Mouse (Mus musculus): ENCODE results near the gene Ctsl. TPM values are rescaled to one million over a fixed set of nuclear protein-coding genes. Genes with fewer than 3 reads are reported as not detected.
A peak's percentile ranks its signal among the peaks of the same experiment; 100 is the strongest.

Gene Ctsl
- polyA plus RNA-seq, 1 experiment: 17.4 TPM

DNA sequence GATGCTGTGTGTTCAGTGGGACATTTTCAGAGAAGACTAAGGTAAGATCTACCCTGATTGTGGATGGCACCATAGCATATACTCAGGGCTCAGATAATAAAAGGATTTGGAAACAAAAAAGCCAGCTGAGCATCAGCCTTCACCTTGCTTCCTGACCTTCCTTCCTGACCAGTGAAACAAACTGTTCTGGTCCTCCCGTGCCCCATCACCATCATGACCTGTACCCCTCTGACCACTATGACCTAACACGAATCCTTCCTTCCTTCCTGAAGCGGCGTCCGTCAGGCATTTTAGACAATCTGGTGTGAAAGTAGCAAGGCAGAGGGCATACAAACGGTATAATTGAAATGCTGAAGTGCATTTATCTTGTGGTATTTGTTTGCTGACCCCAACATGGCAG lies 8.6 kb downstream of the Ctsl start:
- H3K4me1 ChIP-seq (ENCODE audit: control insufficient read depth, insufficient read depth, insufficient read length, low read length): no peaks in the 10 kb centered on the region
- H3K4me3 ChIP-seq (ENCODE audit: low read depth, low read length): no peak overlapping the region
- TF ChIP-seq CTCF (IDR thresholded peaks at IDR 0.05; ENCODE audit: extremely low read depth, insufficient read length, insufficient replicate concordance, low read depth, low read length) (no peak), POLR2A (IDR thresholded peaks at IDR 0.05; ENCODE audit: low read depth, low read length) (no peak)
- H3K27ac ChIP-seq (ENCODE audit: insufficient read depth, low read depth, low read length): no peak overlapping the region
- no peaks in the 10 kb centered on the region for H3K27me3 ChIP-seq (ENCODE audit: control insufficient read depth, insufficient read depth, low read length)
- 87% methylated on average over 6 of the region's 6 CpGs for WGBS
- peaks cover 4% of the 10 kb centered on the region for H3K36me3 ChIP-seq (ENCODE audit: control insufficient read depth, insufficient read depth, low read length)

DNA sequence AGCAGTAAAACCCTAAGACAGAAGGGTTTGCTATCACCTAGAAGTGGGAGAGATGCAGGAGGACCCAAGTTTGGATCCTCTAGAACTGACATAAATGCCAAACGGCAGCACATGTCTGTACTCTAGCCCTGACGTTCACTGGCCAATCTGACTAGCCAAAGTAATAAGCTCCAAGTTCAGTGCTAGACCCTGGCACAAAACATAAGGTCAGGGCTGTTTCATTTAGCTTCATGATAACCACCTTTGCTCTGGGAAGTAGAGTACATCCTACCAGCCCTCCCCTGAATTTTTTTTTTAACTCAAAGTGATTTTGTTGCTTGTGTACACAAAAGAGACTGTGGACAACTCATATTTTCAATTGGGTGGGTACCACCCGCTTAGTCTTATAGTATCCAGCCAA lies 9.7 kb downstream of the Ctsl start:
- no peak overlapping the region for H3K4me3 ChIP-seq (ENCODE audit: low read depth, low read length)
- TF ChIP-seq POLR2A (IDR thresholded peaks at IDR 0.05; ENCODE audit: low read depth, low read length) (no peak), CTCF (IDR thresholded peaks at IDR 0.05; ENCODE audit: extremely low read depth, insufficient read length, insufficient replicate concordance, low read depth, low read length) (no peak)
- no peaks in the 10 kb centered on the region; the same call in none of the 2 replicates for H3K36me3 ChIP-seq (ENCODE audit: control insufficient read depth, insufficient read depth, low read length)
- H3K27ac ChIP-seq (ENCODE audit: insufficient read depth, low read depth, low read length): no peak overlapping the region
- 91% methylated on average over 3 of the region's 3 CpGs for WGBS
- H3K27me3 ChIP-seq (ENCODE audit: control insufficient read depth, insufficient read depth, low read length): no peaks in the 10 kb centered on the region
- no peaks in the 10 kb centered on the region for H3K4me1 ChIP-seq (ENCODE audit: control insufficient read depth, insufficient read depth, insufficient read length, low read length)

DNA sequence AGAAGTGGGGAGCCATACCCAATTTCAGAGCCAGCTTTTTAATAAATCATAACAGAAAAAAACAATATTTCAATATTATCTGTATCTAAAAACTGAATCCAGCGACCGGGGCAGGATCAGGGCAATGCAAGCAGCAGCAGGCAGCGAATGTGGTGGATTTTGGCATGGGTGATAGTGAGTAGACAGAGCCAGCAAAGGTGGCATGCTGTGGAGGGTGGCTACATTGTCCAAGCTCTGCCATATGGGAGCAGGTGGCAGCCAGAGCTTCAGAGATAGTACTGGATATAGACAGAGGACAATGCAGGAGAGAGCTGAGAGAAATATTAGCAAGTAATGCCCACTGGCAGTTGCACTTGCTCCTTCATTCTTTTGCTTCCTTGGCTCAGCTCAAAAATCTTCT lies 11.0 kb downstream of the Ctsl start:
- TF ChIP-seq CTCF (IDR thresholded peaks at IDR 0.05; ENCODE audit: extremely low read depth, insufficient read length, insufficient replicate concordance, low read depth, low read length) (no peak), POLR2A (IDR thresholded peaks at IDR 0.05; ENCODE audit: low read depth, low read length) (no peak)
- 87% methylated on average over 3 of the region's 3 CpGs for WGBS
- Histone ChIP-seq H3K4me1 (ENCODE audit: control insufficient read depth, insufficient read depth, insufficient read length, low read length) (no peaks in the 10 kb centered on the region), H3K36me3 (ENCODE audit: control insufficient read depth, insufficient read depth, low read length) (no peaks in the 10 kb centered on the region; the same call in 1 of the 2 replicates), H3K27me3 (ENCODE audit: control insufficient read depth, insufficient read depth, low read length) (no peaks in the 10 kb centered on the region), H3K27ac (ENCODE audit: insufficient read depth, low read depth, low read length) (no peak overlapping the region), H3K4me3 (ENCODE audit: low read depth, low read length) (no peak overlapping the region)

DNA sequence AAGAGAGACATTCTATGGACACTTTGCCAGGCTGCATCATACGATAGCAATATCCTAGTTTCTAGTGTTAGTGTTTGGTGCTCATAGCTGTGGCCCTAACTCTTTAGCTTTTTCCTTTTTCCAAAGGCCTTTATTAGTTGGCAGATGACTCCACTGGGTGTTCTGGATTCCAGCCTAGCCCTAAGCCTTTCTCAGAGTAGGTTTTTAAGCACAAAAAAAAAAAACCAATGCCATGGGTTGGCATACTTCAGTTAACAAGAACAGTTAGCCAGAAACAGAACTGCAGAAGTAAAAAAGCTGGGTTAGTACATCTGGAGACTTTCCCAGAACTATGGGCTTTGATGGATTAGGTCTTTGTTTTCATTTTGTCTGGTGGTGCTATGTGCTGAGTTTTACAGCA lies 12.2 kb downstream of the Ctsl start:
- 86% methylated on average over 1 of the region's 1 CpGs for WGBS
- TF ChIP-seq CTCF (IDR thresholded peaks at IDR 0.05; ENCODE audit: extremely low read depth, insufficient read length, insufficient replicate concordance, low read depth, low read length) (no peak), POLR2A (IDR thresholded peaks at IDR 0.05; ENCODE audit: low read depth, low read length) (no peak)
- Histone ChIP-seq H3K27me3 (ENCODE audit: control insufficient read depth, insufficient read depth, low read length) (no peaks in the 10 kb centered on the region), H3K4me3 (ENCODE audit: low read depth, low read length) (no peak overlapping the region), H3K27ac (ENCODE audit: insufficient read depth, low read depth, low read length) (no peak overlapping the region), H3K36me3 (ENCODE audit: control insufficient read depth, insufficient read depth, low read length) (no peaks in the 10 kb centered on the region; the same call in 1 of the 2 replicates), H3K4me1 (ENCODE audit: control insufficient read depth, insufficient read depth, insufficient read length, low read length) (no peaks in the 10 kb centered on the region)

DNA sequence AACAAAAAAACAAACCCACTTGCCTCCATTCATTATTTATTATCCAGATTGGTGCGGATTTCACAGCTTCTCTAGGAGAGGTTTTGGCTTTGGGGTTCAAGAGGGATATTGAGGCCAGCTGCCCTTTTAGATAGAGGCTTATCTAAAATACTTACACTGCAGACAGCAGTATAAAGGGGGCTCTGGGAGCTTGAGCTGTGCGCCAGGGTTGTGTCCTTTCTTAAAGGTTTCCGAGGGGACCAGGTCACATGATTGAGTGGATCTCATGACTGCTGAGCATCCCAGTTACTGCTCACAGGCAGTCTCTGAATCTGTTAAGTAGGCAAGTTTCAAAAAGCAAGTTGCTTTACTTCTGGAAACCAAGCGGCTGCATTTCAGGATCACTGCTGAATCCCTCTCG lies 13.3 kb downstream of the Ctsl start:
- no peak overlapping the region for H3K4me3 ChIP-seq (ENCODE audit: low read depth, low read length)
- no peaks in the 10 kb centered on the region for H3K4me1 ChIP-seq (ENCODE audit: control insufficient read depth, insufficient read depth, insufficient read length, low read length)
- no peak overlapping the region for H3K27ac ChIP-seq (ENCODE audit: insufficient read depth, low read depth, low read length)
- no peaks in the 10 kb centered on the region for H3K27me3 ChIP-seq (ENCODE audit: control insufficient read depth, insufficient read depth, low read length)
- TF ChIP-seq POLR2A (IDR thresholded peaks at IDR 0.05; ENCODE audit: low read depth, low read length): no peak
- TF ChIP-seq CTCF (IDR thresholded peaks at IDR 0.05; ENCODE audit: extremely low read depth, insufficient read length, insufficient replicate concordance, low read depth, low read length): no peak
- no peaks in the 10 kb centered on the region for H3K36me3 ChIP-seq (ENCODE audit: control insufficient read depth, insufficient read depth, low read length)
- 78% methylated on average over 5 of the region's 5 CpGs for WGBS

DNA sequence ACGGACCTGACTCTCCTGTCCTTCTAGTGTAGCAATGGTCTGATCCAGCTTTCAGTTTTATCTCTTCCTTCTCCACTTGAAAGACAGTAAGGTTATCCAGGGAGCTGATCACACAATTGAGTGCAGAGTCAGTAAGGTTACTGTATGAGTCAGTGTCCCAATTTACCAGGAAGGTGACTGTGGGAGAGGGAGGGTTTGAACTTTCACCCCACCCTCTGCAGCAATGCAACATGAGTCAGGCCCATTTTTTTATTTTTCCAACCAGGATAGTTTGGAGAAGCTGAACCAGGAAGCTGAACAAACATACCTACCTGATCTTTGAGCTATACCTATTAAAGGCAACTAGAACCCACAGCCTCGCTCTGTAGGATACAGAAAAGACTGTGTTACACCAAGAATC lies 21.2 kb downstream of the Ctsl start:
- 31% methylated on average over 2 of the region's 2 CpGs for WGBS
- Histone ChIP-seq H3K27ac (ENCODE audit: insufficient read depth, low read depth, low read length) (peak overlapping the region; percentile 79), H3K4me3 (ENCODE audit: low read depth, low read length) (no peak overlapping the region), H3K27me3 (ENCODE audit: control insufficient read depth, insufficient read depth, low read length) (no peaks in the 10 kb centered on the region), H3K4me1 (ENCODE audit: control insufficient read depth, insufficient read depth, insufficient read length, low read length) (peaks cover 8% of the 10 kb centered on the region; the same call in 1 of the 2 replicates), H3K36me3 (ENCODE audit: control insufficient read depth, insufficient read depth, low read length) (no peaks in the 10 kb centered on the region)
- TF ChIP-seq CTCF (IDR thresholded peaks at IDR 0.05; ENCODE audit: extremely low read depth, insufficient read length, insufficient replicate concordance, low read depth, low read length): no peak
- no peak for TF ChIP-seq POLR2A (IDR thresholded peaks at IDR 0.05; ENCODE audit: low read depth, low read length)

DNA sequence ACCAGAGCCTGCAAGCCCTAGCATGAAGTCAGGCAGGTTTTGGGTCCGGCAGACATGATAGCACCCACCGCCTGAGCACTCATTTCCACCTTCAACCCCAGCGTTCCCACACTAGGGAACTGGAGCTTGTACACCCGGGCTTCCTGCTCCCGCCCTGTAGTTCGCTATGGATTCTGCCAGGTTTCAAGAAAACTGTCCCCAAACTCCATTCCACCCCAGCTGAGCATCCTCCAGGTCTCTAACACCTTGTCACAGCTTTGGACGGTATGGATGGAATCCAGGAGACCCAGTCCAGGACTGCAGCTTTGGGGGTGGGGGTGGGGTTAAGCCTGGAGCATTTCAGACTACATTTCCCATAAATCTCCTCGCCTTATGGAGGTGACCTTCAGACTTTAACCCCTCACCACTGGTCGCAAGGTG lies 26.6 kb downstream of the Ctsl start:
- 3% methylated on average over 9 of the region's 9 CpGs for WGBS
- no peaks in the 10 kb centered on the region for H3K27me3 ChIP-seq (ENCODE audit: control insufficient read depth, insufficient read depth, low read length)
- peak overlapping the region; percentile 43; the same call in 1 of the 2 replicates for H3K27ac ChIP-seq (ENCODE audit: insufficient read depth, low read depth, low read length)
- TF ChIP-seq POLR2A (IDR thresholded peaks at IDR 0.05; ENCODE audit: low read depth, low read length) (peak; percentile 26; the same call in 1 of the 2 replicates), CTCF (IDR thresholded peaks at IDR 0.05; ENCODE audit: extremely low read depth, insufficient read length, insufficient replicate concordance, low read depth, low read length) (no peak)
- peak overlapping the region; percentile 74 for H3K4me3 ChIP-seq (ENCODE audit: low read depth, low read length)
- no peaks in the 10 kb centered on the region for H3K36me3 ChIP-seq (ENCODE audit: control insufficient read depth, insufficient read depth, low read length)
- peaks cover 6% of the 10 kb centered on the region; the same call in 1 of the 2 replicates for H3K4me1 ChIP-seq (ENCODE audit: control insufficient read depth, insufficient read depth, insufficient read length, low read length)
